In the genomic region with DNA sequence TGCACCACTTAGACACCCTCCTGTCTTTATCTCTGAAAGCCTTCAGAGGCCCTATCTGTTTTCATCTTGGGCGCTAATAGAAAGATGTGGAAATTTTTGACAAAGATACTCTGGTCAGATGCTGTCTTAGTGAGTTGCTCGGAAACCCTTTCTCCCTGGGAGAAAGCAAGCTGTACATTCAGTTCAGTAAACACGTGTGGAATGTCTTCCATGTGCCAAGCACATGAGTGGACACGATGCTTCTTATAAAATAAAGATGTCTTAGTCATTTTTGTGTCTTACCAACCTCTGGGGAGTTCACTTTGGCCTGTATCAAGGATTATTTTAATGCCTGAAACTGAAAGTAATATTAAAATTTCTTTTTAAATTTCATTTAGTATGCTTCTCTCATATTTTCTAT, we compare ENCODE assay signal across 18 mouse cellular contexts. TPM values are rescaled to one million over a fixed set of nuclear protein-coding genes. Genes with fewer than 3 reads are reported as not detected.
"Had no signal": no experiment of that assay in that cellular context is flagged by ENCODE, and none has a peak within 500 bp of the region (broad histone marks: within the 10 kb centered on the region; RNA-seq: fewer than 3 reads in every experiment).

No protein-coding gene starts in this region.

- H3K4me1 ChIP-seq: midbrain, embryonic 13.5 days had no signal

- H3K9me3 ChIP-seq: limb, embryonic 13.5 days; liver, embryonic 15.5 days; midbrain, embryonic 13.5 days had no signal

- H3K4me3 ChIP-seq: layer of hippocampus, adult 2 months; limb, embryonic 13.5 days; liver, embryonic 15.5 days; midbrain, embryonic 13.5 days had no signal

- H3K27ac ChIP-seq: kidney, postnatal 0 days; layer of hippocampus, adult 2 months; limb, embryonic 13.5 days; liver, embryonic 15.5 days; midbrain, embryonic 13.5 days had no signal

- H3K9ac ChIP-seq: limb, embryonic 13.5 days; liver, embryonic 15.5 days; midbrain, embryonic 13.5 days had no signal

- H3K27me3 ChIP-seq: liver, embryonic 15.5 days had no signal

- ATAC-seq: midbrain, embryonic 13.5 days had no signal

- H3K36me3 ChIP-seq: limb, embryonic 13.5 days; liver, embryonic 15.5 days; midbrain, embryonic 13.5 days had no signal

- DNase-seq: kidney, adult 11 months; kidney, adult 9 months; kidney, postnatal 4 days; left cerebral cortex, postnatal 4 days; lung, postnatal 10 days; right cerebral cortex, adult 18-20 months; spleen, adult 18-20 months; thymus, adult 2 months; thymus, postnatal 25 days had no signal

- H3K4me2 ChIP-seq: limb, embryonic 13.5 days; liver, embryonic 11.5 days; liver, embryonic 15.5 days; midbrain, embryonic 13.5 days had no signal

RNA-seq across cellular contexts. Expression of a gene that starts 57.1 kb away (rescaled TPM):
- polyA plus RNA-seq: limb, embryonic 13.5 days; liver, embryonic 11.5 days; midbrain, embryonic 13.5 days; midbrain, postnatal 0 days; neural tube, embryonic 14.5 days; stomach, embryonic 14.5 days had no signal
